Mouse (Mus musculus) cerebellum, adult 18-20 months (tissue): ENCODE measurements around the gene Tecr.
A peak's percentile ranks its signal among the peaks of the same experiment; 100 is the strongest.
"Not testable (repeated sequence)": the region's sequence is repeated elsewhere in the genome, so short reads cannot be mapped to it uniquely, and the experiment has no call there.

ENCODE experiments used
- DNase-seq, 2 experiments: peaks; one replicate each; pipeline ENCODE4 v3.0.0; 2021

Tecr gene

GRCm38 (mm10) chr8:83579676-83580075 is 28.1 kb downstream of the Tecr start:
- DNase-seq = no peak

- DNase-seq = peak; percentile 3 to 19
Observed at GRCm38 (mm10) chr8:83578131-83579055, 29.4 kb downstream of the Tecr start.

- peak; percentile 16 to 19 for DNase-seq
Observed at GRCm38 (mm10) chr8:83577384-83577791, 30.4 kb downstream of the Tecr start.

GRCm38 (mm10) chr8:83576921-83577320 is 30.9 kb downstream of the Tecr start:
- peak; percentile 1 to 6 for DNase-seq

GRCm38 (mm10) chr8:83576516-83576895 is 31.3 kb downstream of the Tecr start:
- no peak for DNase-seq

- peak; percentile 22 to 27 for DNase-seq
Observed at GRCm38 (mm10) chr8:83575561-83576515, 31.9 kb downstream of the Tecr start.

GRCm38 (mm10) chr8:83574631-83575315 is 33.0 kb downstream of the Tecr start:
- DNase-seq = peak; percentile 46 to 48

- DNase-seq = peak; percentile 20 to 22
Observed at GRCm38 (mm10) chr8:83573140-83573875, 34.5 kb downstream of the Tecr start.

GRCm38 (mm10) chr8:83572246-83572812 is 35.4 kb downstream of the Tecr start:
- DNase-seq = no peak

GRCm38 (mm10) chr8:83571791-83572190 is 36.0 kb downstream of the Tecr start:
- DNase-seq = peak; percentile 3 to 6

- not testable (repeated sequence) for DNase-seq
Observed at GRCm38 (mm10) chr8:83571001-83571340, 36.8 kb downstream of the Tecr start.

- peak in 1 of 2 experiments; percentile 2 for DNase-seq
Observed at GRCm38 (mm10) chr8:83570272-83571000, 37.3 kb downstream of the Tecr start.

- peak in 1 of 2 experiments; percentile 8 for DNase-seq
Observed at GRCm38 (mm10) chr8:83569165-83569564, 38.6 kb downstream of the Tecr start.

GRCm38 (mm10) chr8:83568755-83569154 is 39.0 kb downstream of the Tecr start:
- DNase-seq = peak in 1 of 2 experiments; percentile 6

GRCm38 (mm10) chr8:83568128-83568527 is 39.6 kb downstream of the Tecr start:
- peak in 1 of 2 experiments; percentile 7 for DNase-seq

- peak in 1 of 2 experiments; percentile 2 for DNase-seq
Observed at GRCm38 (mm10) chr8:83567668-83568067, 40.1 kb downstream of the Tecr start.

GRCm38 (mm10) chr8:83566469-83567395 is 41.0 kb downstream of the Tecr start, which contains the start of gene Ndufb7:
Ndufb7 (plus strand) TSS chr8:83566671.
- peak; percentile 97 to 98 for DNase-seq

- peak; percentile 28 to 36 for DNase-seq
Observed at GRCm38 (mm10) chr8:83565731-83566375, 41.9 kb downstream of the Tecr start.

- no peak for DNase-seq
Observed at GRCm38 (mm10) chr8:83563246-83563645, 44.5 kb downstream of the Tecr start.
